Mouse (Mus musculus) neural tube, embryonic 10.5 days (tissue): ENCODE results near the gene Msx3.

Experiments
- DNase-seq: peaks from one replicate; pipeline ENCODE4 v3.0.0-alpha.2; 2017; ENCODE audit warnings: low spot score; ENCODE audit errors: extremely low spot score

Msx3 gene

GRCm38 (mm10) chr7:140048361-140049114 lies at the start of gene Msx3:
TSS of gene Msx3 (minus strand) at chr7:140049089.
- DNase-seq = peak; percentile 61

- DNase-seq = no peak
These were observed 49.6 kb upstream of the Msx3 start for GRCm38 (mm10) chr7:140098466-140098865.

- no peak for DNase-seq
These were observed 47.2 kb upstream of the Msx3 start for GRCm38 (mm10) chr7:140096055-140096454.

DNA sequence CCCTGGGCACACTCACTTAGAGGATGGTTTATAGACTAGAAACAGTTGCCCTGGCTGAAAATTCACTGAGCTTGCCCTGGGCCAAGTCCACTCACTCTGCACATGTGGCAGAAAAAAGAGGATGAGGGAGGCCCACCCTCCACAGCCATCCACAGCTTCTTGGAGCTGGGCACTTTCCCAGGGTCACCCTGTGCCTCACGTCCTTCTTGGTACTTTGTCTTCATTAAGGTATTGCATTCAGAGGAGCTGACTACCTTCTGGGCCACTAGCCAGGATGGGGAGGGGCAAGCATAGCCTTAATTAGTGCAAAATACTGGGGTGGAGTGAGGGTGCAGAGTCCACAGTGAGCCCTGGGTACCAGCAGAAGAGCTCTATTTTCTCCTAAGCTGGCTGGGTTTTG lies 46.7 kb upstream of the Msx3 start:
- no peak for DNase-seq

GRCm38 (mm10) chr7:140094954-140095353 lies 46.1 kb upstream of the Msx3 start:
- DNase-seq = no peak

DNA sequence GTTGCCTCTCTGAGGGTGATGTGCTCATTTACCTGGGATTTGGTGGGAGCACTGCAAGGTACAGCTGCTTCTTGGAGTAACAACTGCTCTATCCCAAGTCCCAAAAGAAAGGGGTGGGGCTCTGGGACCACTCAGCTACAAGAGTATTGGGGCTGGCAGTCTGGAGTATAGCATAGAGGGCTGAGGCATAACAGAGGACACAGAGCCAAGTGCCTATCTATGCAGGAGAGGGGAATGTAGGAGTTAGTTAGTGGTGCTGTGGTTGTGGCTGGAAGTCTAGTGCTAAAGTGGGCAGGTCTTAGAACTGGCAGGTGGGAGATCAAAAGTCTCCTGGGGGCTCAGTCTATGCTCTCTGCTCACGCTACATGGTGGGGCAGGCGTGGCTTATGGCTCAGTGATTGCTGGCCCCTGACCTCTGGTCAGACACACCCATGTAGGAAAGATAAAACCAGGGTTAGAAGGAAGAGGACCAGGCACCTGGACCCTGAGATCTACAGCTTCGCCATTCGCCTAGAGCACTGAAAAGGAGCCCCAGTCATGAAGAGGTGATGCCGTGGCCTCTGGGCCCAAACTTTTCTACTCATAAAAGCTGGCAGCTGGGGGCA lies 44.1 kb upstream of the Msx3 start, which contains the start of gene Prap1:
Gene Prap1 (plus strand): TSS at position 472 of the 605 bp plus-strand sequence.
- DNase-seq = no peak

DNA sequence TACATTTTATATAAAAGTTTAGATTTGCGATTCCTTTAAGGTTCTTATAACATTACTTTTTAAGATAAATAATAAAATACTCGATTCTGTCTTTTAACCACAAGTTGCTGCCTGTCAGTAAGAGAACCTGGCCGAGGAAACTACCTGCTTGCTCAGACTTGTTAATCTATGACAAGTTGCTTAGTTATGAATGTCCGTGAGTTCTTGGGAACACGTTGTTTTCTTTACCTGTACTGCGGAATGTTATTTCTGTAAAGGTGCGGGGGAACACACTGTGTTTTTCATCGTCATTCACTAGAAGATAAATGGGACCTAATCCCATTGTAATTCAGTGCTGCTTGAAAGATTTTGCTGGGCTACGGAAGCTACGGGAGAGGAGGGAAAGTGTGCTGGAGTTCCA lies 41.7 kb upstream of the Msx3 start:
- no peak for DNase-seq

DNA sequence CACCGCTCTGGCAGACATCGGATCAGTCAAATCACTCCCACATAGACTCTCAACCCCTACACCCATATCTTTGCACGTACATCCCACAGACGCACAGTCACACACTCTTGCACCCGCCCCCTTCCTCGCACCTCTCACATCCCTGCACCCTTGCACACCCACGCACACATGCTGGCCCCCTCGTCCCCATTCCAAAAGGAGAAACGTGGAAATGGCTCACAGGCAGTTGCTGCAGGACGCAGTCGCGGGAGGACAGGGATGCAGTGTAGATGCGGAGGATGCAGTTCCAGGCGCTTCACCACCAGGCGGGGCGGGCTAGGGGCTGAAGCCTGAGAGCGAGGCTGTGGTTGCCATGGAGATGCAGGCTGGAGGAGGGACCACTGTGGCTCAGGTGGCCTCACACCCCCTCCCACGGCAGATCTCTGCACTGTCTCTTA lies 33.4 kb upstream of the Msx3 start, which contains the start of gene Caly:
Gene Caly (minus strand): TSS at position 307 of the 437 bp plus-strand sequence.
- DNase-seq = peak; percentile 73

DNA sequence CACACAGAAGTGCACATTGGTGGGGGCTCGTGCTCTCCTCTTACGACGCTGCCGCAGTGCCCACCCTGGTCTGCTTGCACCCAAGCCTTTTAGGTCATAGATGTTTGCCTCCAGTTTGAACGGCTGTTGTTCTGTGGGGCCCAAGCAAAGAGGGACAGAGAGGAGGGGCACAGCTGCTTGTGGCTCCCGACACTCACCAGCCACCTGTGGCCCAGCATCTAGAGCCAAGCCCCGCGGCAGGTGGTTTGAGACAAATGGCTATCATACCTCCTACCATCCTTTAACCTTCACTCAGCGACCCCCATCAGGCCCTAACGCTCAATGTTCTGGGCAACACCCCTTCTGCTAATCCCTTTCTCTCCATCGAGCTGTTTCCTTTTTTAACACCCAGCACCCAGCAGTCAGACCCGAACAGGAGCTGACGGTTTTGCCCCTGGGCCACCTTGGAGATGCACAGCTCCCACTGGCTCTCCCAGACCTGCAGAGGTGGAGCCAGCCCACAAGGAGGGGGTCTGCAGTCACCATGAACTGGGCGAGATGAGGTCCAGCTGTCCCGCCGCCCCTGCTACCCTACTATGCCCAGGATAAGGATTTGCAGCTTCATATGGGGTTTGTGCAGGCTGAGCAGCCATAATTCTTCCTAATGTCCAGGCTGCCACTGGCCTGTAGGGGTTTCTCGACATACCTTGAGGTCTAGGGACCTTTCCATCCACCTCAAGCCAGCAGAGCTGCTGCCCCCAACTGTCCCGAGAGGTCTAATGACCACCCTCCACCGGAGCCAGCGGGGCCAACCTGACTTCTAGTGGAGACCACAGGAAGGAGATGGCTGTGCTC lies 32.7 kb upstream of the Msx3 start:
- no peak for DNase-seq

DNA sequence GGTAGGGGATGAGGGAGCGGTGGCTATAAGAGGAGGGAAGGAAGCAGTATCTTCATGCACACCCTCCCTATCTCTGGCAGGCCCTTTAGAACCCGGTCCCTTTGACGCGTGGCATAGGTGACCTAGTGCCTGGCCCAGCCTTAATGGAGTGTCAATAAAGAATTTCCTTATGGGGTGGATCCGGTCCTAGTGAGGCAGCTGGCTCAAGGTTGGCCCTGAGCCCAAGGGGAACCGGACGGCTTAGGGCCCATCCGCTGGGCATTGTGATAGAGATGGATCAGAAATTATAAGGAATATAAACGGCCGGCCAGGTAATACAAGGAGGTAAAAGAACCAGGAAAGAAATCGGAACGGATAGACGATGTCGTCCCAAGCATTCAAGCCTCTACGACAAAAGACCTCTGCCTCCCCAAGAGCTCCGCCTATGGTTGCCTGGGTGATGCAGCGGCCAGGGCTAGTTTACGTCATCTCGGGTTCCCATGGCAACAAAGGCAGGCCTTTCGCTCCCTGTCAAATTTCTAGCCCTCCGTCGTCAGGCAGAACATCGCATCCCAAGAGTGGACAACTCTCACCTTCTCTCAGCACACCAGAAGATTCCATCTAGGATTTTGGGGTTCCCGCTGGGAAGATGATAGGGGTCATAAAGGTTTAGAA lies 31.7 kb upstream of the Msx3 start:
- peak; percentile 85 for DNase-seq

- DNase-seq = peak; percentile 67
These were observed 29.8 kb upstream of the Msx3 start for GRCm38 (mm10) chr7:140078711-140079110.

DNA sequence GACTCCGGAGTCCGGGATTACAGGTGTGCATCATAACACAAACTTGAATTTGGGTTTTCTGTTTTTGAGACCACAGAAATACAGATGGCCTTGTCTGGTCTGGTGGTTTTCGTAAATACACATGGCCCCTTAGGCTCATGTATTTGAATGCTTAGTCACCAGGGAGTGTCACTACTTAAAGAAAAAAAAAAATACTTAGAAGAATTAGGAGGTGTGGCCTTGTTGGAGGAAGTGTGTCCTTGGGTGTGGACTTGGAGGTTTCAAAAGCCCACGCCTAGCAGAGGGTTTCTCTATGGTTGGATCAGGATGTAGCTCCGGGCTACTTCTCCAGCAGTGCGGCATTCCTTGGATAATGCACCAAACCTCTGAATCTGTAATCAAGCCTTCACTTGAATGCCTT lies 28.8 kb upstream of the Msx3 start:
- DNase-seq = no peak

GRCm38 (mm10) chr7:140070042-140070711 lies 21.3 kb upstream of the Msx3 start:
- DNase-seq = peak; percentile 45

DNA sequence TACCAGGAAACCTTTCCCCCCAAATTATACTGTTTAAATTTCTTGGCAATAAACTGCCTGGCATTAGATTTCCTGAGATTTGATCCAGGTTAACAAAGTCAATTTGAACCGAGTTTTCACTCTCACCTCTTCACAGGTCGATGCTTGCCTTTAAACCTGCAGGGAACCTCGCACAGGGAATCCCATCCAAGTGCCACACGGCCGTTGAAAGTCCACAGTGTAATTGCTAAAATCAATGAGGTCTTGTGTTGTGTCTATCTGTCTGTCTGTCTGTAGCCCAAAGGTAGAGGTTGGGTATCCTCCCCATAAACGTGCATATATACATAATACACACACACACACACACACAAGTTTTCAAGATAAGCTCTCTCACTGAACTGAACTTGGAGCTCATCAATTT lies 18.5 kb upstream of the Msx3 start:
- no peak for DNase-seq

DNA sequence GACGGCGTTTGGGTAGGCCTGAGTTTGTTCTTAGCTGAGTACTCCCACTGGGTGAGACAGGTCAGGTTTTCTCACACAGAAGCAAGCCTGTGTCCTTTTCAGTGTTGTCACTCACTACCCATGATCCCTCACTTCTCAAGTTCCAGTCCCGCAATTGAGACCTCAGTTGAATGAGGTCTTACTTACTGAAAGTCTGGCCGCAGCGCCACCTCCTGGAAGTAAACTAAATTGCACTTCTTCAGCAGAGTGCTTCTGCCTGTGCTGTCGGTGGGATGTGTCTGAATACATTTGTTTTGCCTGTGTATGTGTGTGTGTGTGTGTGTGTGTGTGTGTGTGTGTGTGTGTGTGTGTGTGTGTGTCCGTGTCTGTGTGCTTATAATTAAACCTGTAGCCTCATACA lies 14.2 kb upstream of the Msx3 start:
- peak; percentile 73 for DNase-seq

GRCm38 (mm10) chr7:140062307-140062706 lies 13.4 kb upstream of the Msx3 start:
- DNase-seq = peak; percentile 38

- DNase-seq = no peak
These were observed 12.9 kb upstream of the Msx3 start for GRCm38 (mm10) chr7:140061832-140062130.

DNA sequence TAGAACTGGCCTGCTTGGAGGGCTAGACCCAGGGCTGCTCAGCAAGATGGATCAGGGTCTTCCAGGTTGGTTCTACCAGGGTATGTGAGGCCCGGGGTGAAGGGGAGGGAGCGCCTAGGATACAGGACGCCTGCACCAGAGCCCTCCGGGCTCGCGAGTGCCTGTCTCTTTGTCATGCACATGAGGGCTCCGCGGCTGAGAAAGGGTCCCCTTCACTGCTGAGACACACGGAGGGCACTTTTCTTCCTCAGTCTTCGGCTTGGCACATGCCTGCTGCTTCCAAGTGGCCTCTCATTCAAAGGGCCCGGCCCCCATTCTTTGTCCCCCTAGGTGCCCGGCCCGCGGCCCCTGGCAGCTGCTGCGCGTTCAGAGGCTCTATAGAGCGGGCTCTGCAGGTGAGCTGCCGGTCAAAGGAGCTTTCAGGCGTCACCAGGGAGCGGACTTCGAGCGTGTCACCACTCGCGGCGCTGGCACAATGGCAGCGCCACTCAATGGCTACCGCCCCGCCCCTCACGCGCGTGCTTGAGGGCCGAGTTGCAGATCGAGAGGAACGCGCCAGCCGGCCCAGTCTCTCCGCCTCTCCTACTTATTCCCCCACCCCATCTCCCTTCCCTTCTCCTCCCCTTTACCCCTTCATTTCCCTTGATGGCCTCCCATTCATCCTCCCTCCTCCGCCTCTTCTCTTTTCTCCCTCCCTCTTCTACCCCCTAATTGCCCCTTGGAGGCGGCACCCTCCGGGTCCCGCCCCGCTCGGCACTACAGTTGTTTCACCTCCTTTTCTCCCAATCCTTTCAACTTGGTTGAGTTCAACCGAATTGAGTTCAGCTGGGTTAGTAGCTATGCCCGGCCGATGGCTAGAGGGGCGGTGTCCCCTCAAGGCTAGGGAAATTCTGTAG lies 12.3 kb upstream of the Msx3 start:
- DNase-seq = peak; percentile 77

- DNase-seq = no peak
These were observed 10.7 kb upstream of the Msx3 start for GRCm38 (mm10) chr7:140059601-140060000.

DNA sequence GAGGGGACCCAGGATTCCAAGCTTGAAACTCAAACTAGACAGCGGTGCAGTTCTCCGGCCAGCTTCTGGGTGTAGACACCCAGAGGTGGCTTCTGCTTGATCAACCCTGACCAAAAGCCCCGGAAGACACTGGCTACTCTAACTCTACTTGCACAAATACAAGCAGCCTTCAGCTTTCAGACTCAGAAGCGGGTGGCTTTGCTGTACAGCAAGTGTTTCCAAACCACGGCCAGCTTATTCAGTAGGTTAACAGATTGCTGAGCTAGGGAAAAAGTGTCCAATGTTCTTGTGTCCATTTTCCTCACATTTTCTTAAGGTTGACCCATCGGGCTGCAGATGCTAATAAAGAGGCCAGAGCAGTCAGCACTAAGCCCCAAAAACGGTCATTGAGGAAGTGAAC lies 9.6 kb upstream of the Msx3 start:
- no peak for DNase-seq
